Mouse (Mus musculus): ENCODE results near the gene Crybg3. TPM values are rescaled to one million over a fixed set of nuclear protein-coding genes. Genes with fewer than 3 reads are reported as not detected.
"Not testable (repeated sequence)": the region's sequence is repeated elsewhere in the genome, so short reads cannot be mapped to it uniquely, and the experiment has no call there.

Gene Crybg3
- total RNA-seq, 2 experiments from 2014 or later = 35.7 to 36.8 TPM

DNA sequence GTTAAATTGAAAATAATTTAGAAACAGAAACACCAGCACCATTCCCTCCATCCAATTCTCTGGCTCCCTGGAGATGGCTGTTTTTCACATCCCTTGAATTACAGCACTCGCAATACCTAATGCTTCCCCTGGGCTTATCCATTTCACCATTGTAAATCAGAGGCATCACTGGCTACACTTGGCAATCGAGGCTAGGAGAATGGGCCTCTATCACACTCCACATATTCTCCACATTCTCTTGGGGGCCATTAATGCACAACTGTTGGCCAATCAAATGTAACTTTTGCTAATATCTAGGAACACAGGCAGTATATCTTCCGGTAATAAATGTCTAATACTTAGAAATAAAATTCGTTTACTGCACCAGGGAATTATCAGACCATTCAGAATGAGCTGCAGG lies 137.2 kb downstream of the Crybg3 start:
- DNase-seq (ENCODE audit: low spot score in 2 of 2) = no peak

DNA sequence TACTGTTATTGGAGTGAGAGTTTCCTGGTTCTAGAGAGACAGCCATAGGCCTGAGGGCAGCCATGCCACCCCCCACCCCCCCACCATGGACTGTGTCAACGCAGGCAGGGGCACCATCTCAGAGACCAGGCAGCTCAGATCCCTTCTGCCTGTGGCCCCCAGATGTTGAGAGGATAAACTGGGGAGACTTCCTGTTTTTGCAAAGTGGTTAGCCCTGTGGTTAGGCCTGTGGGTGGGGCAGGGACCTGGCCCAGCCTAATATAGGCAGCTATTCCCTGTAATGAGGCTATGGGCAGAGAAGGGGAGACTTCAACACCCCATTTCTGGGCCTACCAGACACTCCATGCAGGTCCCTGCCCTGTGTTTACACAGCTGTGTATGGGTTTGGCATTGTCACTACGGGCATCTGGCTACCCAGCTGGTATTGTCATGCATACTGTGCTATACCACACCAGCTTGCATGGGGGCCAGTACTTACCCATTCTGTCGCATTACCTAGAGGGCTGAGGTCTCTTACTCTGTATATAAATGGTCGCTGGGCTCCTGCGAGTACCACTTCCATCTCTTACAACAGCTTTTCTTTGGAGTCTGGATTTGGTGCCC lies 141.4 kb downstream of the Crybg3 start:
- DNase-seq (ENCODE audit: low spot score in 2 of 2) = not testable (repeated sequence)

- DNase-seq (ENCODE audit: low spot score in 2 of 2) = no peak
Measured at GRCm38 (mm10) chr16:59451813-59452212, 149.0 kb downstream of the Crybg3 start.

DNA sequence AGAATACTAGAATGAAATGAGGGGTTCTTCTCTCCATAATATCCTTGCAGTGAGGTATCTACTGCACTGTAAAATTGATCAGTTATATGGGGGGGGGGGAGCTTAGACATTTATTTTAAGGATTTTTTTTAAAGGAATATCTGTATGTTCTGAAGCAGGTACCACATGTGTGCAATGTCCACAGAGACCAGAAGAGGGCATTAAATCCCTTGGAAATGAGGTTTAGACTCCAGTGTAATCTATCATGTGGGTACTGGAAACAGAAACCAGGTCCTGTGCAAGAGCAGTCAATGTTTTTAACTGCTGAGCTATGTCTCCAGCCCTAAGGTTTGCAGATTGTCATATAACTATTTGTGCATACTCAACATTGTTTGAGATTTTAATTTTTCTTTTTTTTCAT lies 151.7 kb downstream of the Crybg3 start:
- DNase-seq (ENCODE audit: low spot score in 2 of 2) = no peak

DNA sequence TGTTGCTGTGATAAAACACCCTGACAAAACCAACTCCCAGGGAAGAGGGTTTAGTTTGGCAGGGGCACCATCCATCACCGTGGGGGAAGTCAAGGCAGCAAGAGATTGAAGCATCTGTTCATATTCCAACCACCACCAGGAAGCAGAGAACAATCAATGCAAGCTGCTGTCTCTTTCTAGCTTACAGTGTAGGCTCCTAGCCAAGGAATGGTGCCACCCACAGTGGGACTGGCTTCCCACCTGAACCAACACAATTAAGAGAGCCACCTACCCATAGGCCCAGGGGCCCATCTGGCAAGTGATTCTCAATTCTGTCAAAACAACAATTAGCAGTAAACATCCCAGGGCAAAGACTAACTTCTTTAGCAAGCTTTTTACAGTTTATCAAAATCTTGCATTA lies 152.6 kb downstream of the Crybg3 start:
- DNase-seq (ENCODE audit: low spot score in 2 of 2) = no peak

DNA sequence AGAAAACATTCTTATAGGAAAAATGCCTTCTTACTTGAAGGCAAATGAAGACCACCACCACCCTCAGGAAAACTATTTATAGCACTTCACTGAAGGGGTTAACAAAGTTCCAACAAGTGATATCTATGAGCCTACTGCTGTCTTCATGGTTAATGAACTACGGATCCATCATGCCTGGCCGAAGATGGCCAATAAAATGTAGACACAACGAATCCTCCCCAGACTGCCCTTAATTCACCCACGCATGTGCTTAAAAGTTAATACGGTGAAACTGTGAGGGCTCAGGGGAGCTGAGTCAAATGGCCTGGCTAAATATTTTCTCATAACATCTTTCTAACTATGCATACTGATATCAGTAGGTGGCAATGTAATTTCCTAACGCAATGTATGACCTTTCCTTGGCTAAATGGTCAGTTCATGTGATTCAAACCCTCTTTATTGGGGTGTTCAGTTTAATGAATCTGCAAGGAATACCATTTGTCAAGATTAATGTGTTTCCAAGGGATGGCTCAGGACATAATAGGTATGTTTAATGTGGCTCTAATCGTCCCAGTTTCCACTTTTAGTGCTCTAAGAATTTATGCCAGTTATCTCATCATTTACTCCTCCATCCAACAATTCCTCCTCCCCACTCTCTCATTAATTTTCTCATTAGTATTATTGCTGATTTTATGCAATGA lies 155.8 kb downstream of the Crybg3 start:
- no peak for DNase-seq (ENCODE audit: low spot score in 2 of 2)

Other genes with a start within 250 kb of the Crybg3 start
- gene Olfr209, start 237.0 kb downstream of the Crybg3 start, total RNA-seq (2021) = not detected
- gene Gabrr3, start 193.6 kb downstream of the Crybg3 start, total RNA-seq (2021) = not detected
- 10 to 100 TPM; 10.3 to 10.8 TPM for gene Riox2, start 129.2 kb downstream of the Crybg3 start, total RNA-seq (2021)
- 1 to 10 TPM; 6.3 to 7.0 TPM for gene Arl6, start 38.4 kb upstream of the Crybg3 start, total RNA-seq (2021)